8 mouse cellular contexts compared by ENCODE assay signal in genomic region chr13:23449235-23450095, GRCm38 (mm10). TPM values are rescaled to one million over a fixed set of nuclear protein-coding genes. Genes with fewer than 3 reads are reported as not detected.
DNase-seq lines count a peak whose midpoint lies in the region; ATAC-seq lines count a peak whose summit lies in the region.

No protein-coding gene starts in this region.

- H3K9ac ChIP-seq in forebrain, embryonic 12.5 days, result peak overlapping the region; percentile 57
- H3K9ac ChIP-seq in hindbrain, embryonic 14.5 days, result peak overlapping the region; percentile 69
- peak overlapping the region; percentile 76 for H3K9ac ChIP-seq in liver, embryonic 12.5 days

- WGBS in forebrain, embryonic 12.5 days, result under 1% methylated on average over 24 of the region's 24 CpGs
- WGBS in hindbrain, embryonic 14.5 days, result under 1% methylated on average over 24 of the region's 24 CpGs
- under 1% methylated on average over 24 of the region's 24 CpGs for WGBS in liver, embryonic 12.5 days (ENCODE audit: insufficient replicate concordance)

- H3K4me1 ChIP-seq in forebrain, embryonic 12.5 days, result peaks cover 6% of the 10 kb centered on the region
- H3K4me1 ChIP-seq in hindbrain, embryonic 14.5 days (replicated peaks; ENCODE audit: control insufficient read depth, insufficient read depth, low read length), result peaks cover 4% of the 10 kb centered on the region
- H3K4me1 ChIP-seq in liver, embryonic 12.5 days, result peaks cover 35% of the 10 kb centered on the region

- no peaks in the 10 kb centered on the region for H3K9me3 ChIP-seq in forebrain, embryonic 12.5 days
- no peaks in the 10 kb centered on the region for H3K9me3 ChIP-seq in hindbrain, embryonic 14.5 days (ENCODE audit: control insufficient read depth, low read length)
- no peaks in the 10 kb centered on the region for H3K9me3 ChIP-seq in liver, embryonic 12.5 days (replicated peaks)

- DNase-seq in kidney, adult 18-20 months, result peak; percentile 64
- DNase-seq in kidney, adult 9 months, result no peak
- peak; percentile 92 for DNase-seq in brain, adult 2 months (ENCODE audit: low read depth, low spot score)
- DNase-seq in hindbrain, embryonic 14.5 days (ENCODE audit: low spot score), result peak; percentile 77
- peak; percentile 57 for DNase-seq in naive thymus-derived CD4-positive, alpha-beta T cell, adult 2 months (ENCODE audit: low read depth)
- DNase-seq in thymus, postnatal 14 days, result peak; percentile 58

- no peaks in the 10 kb centered on the region for H3K27me3 ChIP-seq in forebrain, embryonic 12.5 days
- H3K27me3 ChIP-seq in hindbrain, embryonic 14.5 days (ENCODE audit: control insufficient read depth, insufficient read depth, low read length), result no peaks in the 10 kb centered on the region
- no peaks in the 10 kb centered on the region for H3K27me3 ChIP-seq in liver, embryonic 12.5 days (replicated peaks)

- peak overlapping the region; percentile 69 for H3K27ac ChIP-seq in forebrain, embryonic 12.5 days
- H3K27ac ChIP-seq in hindbrain, embryonic 14.5 days, result no peak overlapping the region
- H3K27ac ChIP-seq in liver, embryonic 12.5 days, result peak overlapping the region; percentile 85

- peak overlapping the region; percentile 41 for H3K4me3 ChIP-seq in forebrain, embryonic 12.5 days (replicated peaks)
- peak overlapping the region; percentile 58 for H3K4me3 ChIP-seq in hindbrain, embryonic 14.5 days (replicated peaks; ENCODE audit: low read length)
- peak overlapping the region; percentile 63 for H3K4me3 ChIP-seq in liver, embryonic 12.5 days

- H3K4me2 ChIP-seq in forebrain, embryonic 12.5 days, result peak overlapping the region; percentile 49
- H3K4me2 ChIP-seq in hindbrain, embryonic 14.5 days (replicated peaks), result peak overlapping the region; percentile 80
- peak overlapping the region; percentile 75 for H3K4me2 ChIP-seq in liver, embryonic 12.5 days

- no peak for ATAC-seq in forebrain, embryonic 12.5 days (ENCODE audit: low FRiP score)
- no peak for ATAC-seq in hindbrain, embryonic 14.5 days (ENCODE audit: low FRiP score)
- peak; percentile 36 for ATAC-seq in liver, embryonic 12.5 days

- no peaks in the 10 kb centered on the region for H3K36me3 ChIP-seq in forebrain, embryonic 12.5 days (replicated peaks)
- no peaks in the 10 kb centered on the region for H3K36me3 ChIP-seq in hindbrain, embryonic 14.5 days (replicated peaks; ENCODE audit: control insufficient read depth, insufficient read depth)
- H3K36me3 ChIP-seq in liver, embryonic 12.5 days, result no peaks in the 10 kb centered on the region

RNA-seq across cellular contexts. Expression of gene Btn1a1, which starts 16.2 kb away (rescaled TPM):
- polyA plus RNA-seq in forebrain, embryonic 12.5 days (2016; fragmentation: Nextera tagmentation; extraction: Ambion mirVana), result 0.18 and 0.36 TPM in 2 replicates
- polyA plus RNA-seq in hindbrain, embryonic 14.5 days (2014; fragmentation: Nextera tagmentation; extraction: Ambion mirVana), result 0.05 TPM in 1 of 2 replicates, not detected in the other
- polyA plus RNA-seq in liver, embryonic 12.5 days (2016; fragmentation: Nextera tagmentation; extraction: Ambion mirVana), result 1.9 and 2.5 TPM in 2 replicates

RNA-seq across cellular contexts. Expression of gene Abt1, which starts 25.8 kb away (rescaled TPM):
- 13.0 and 13.2 TPM in 2 replicates for polyA plus RNA-seq in forebrain, embryonic 12.5 days (2016; fragmentation: Nextera tagmentation; extraction: Ambion mirVana)
- polyA plus RNA-seq in hindbrain, embryonic 14.5 days (2014; fragmentation: Nextera tagmentation; extraction: Ambion mirVana), result 8.5 and 8.9 TPM in 2 replicates
- 8.8 and 9.6 TPM in 2 replicates for polyA plus RNA-seq in liver, embryonic 12.5 days (2016; fragmentation: Nextera tagmentation; extraction: Ambion mirVana)

RNA-seq across cellular contexts. Expression of gene Btn2a2, which starts 39.2 kb away (rescaled TPM):
- 0.23 and 0.36 TPM in 2 replicates for polyA plus RNA-seq in forebrain, embryonic 12.5 days (2016; fragmentation: Nextera tagmentation; extraction: Ambion mirVana)
- polyA plus RNA-seq in hindbrain, embryonic 14.5 days (2014; fragmentation: Nextera tagmentation; extraction: Ambion mirVana), result 0.21 TPM in 1 of 2 replicates, not detected in the other
- 0.07 TPM in 1 of 2 replicates, not detected in the other for polyA plus RNA-seq in liver, embryonic 12.5 days (2016; fragmentation: Nextera tagmentation; extraction: Ambion mirVana)
